18 mouse cellular contexts compared by ENCODE assay signal in genomic region chr3:156736335-156736734, GRCm38 (mm10).
DNase-seq lines count a peak whose midpoint lies in the region; ATAC-seq and TF ChIP-seq lines count a peak whose summit lies in the region.
"Had no signal": no experiment of that assay in that cellular context is flagged by ENCODE, and none has a peak within 500 bp of the region (broad histone marks: within the 10 kb centered on the region; RNA-seq: fewer than 3 reads in every experiment).

No protein-coding gene starts in this region.

- H3K9me3 ChIP-seq in heart, embryonic 15.5 days (replicated peaks) = no peaks in the 10 kb centered on the region
- no peaks in the 10 kb centered on the region for H3K9me3 ChIP-seq in liver, embryonic 11.5 days (ENCODE audit: control insufficient read depth, low read length)
- no peaks in the 10 kb centered on the region for H3K9me3 ChIP-seq in stomach, embryonic 15.5 days
- no peaks in the 10 kb centered on the region for H3K9me3 ChIP-seq in stomach, postnatal 0 days (ENCODE audit: control insufficient read depth, low read length)
- no peaks in the 10 kb centered on the region for H3K9me3 ChIP-seq in stomach, embryonic 16.5 days (replicated peaks; ENCODE audit: control insufficient read depth, low read length)
- H3K9me3 ChIP-seq: embryonic facial prominence, embryonic 13.5 days; liver, embryonic 15.5 days had no signal

- no peak for DNase-seq in heart, adult 11 months
- no peak for DNase-seq in liver, embryonic 11.5 days (ENCODE audit: low spot score)
- no peak for DNase-seq in liver
- no peak for DNase-seq in stomach, postnatal 0 days (ENCODE audit: low spot score)
- no peak for DNase-seq in urinary bladder, postnatal 4 days (ENCODE audit: low spot score in 2 of 2)
- DNase-seq: adrenal gland, postnatal 36 days; cerebellum, adult 8-10 months; gastrocnemius, postnatal 10 days; heart, adult 2 months; heart, postnatal 14 days; lung, postnatal 14 days; retina, postnatal 1 day; right cerebral cortex, postnatal 4 days had no signal

- 0 out of 2 replicates have a peak, but pooled peaks have one; percentile 43 for ATAC-seq in heart, embryonic 15.5 days (replicated peaks; ENCODE audit: insufficient number of reproducible peaks, insufficient read depth, low FRiP score, low read depth)
- ATAC-seq in liver, embryonic 11.5 days (replicated peaks; ENCODE audit: low FRiP score) = 0 out of 2 replicates have a peak, but pooled peaks have one; percentile 15
- peak; percentile 50; the same call in 1 of the 2 replicates for ATAC-seq in stomach, embryonic 15.5 days (ENCODE audit: insufficient read depth, low FRiP score, low read depth)
- no peak for ATAC-seq in stomach, postnatal 0 days (ENCODE audit: low FRiP score, low TSS enrichment)
- peak; percentile 29; the same call in 1 of the 2 replicates for ATAC-seq in stomach, embryonic 16.5 days (ENCODE audit: insufficient read depth, low FRiP score)

- H3K4me3 ChIP-seq in heart, embryonic 15.5 days = no peak overlapping the region
- no peak overlapping the region for H3K4me3 ChIP-seq in liver, embryonic 11.5 days (ENCODE audit: low read depth, low read length)
- H3K4me3 ChIP-seq in stomach, embryonic 15.5 days (replicated peaks) = no peak overlapping the region
- no peak overlapping the region for H3K4me3 ChIP-seq in stomach, postnatal 0 days (ENCODE audit: low read depth, low read length)
- H3K4me3 ChIP-seq in stomach, embryonic 16.5 days (replicated peaks; ENCODE audit: low read length) = no peak overlapping the region
- H3K4me3 ChIP-seq: embryonic facial prominence, embryonic 13.5 days; heart, adult 2 months; liver, embryonic 15.5 days had no signal

- H3K9ac ChIP-seq in heart, embryonic 15.5 days = no peak overlapping the region
- H3K9ac ChIP-seq in liver, embryonic 11.5 days (ENCODE audit: low read depth, low read length) = no peak overlapping the region
- no peak overlapping the region for H3K9ac ChIP-seq in stomach, embryonic 15.5 days
- H3K9ac ChIP-seq in stomach, postnatal 0 days (ENCODE audit: low read length) = no peak overlapping the region
- H3K9ac ChIP-seq in stomach, embryonic 16.5 days (ENCODE audit: low read length) = no peak overlapping the region
- H3K9ac ChIP-seq: embryonic facial prominence, embryonic 13.5 days; liver, embryonic 15.5 days had no signal

- H3K4me2 ChIP-seq in heart, embryonic 15.5 days = no peak overlapping the region
- H3K4me2 ChIP-seq in liver, embryonic 11.5 days = no peak overlapping the region
- H3K4me2 ChIP-seq in stomach, embryonic 15.5 days = no peak overlapping the region
- no peak overlapping the region for H3K4me2 ChIP-seq in stomach, postnatal 0 days (replicated peaks; ENCODE audit: low read depth)
- H3K4me2 ChIP-seq in stomach, embryonic 16.5 days (ENCODE audit: low read depth, low read length) = no peak overlapping the region
- H3K4me2 ChIP-seq: embryonic facial prominence, embryonic 13.5 days; liver, embryonic 15.5 days had no signal

- no peaks in the 10 kb centered on the region for H3K36me3 ChIP-seq in heart, embryonic 15.5 days
- no peaks in the 10 kb centered on the region for H3K36me3 ChIP-seq in liver, embryonic 11.5 days (ENCODE audit: control insufficient read depth, insufficient read depth, low read length)
- H3K36me3 ChIP-seq in stomach, embryonic 15.5 days = no peaks in the 10 kb centered on the region
- H3K36me3 ChIP-seq in stomach, postnatal 0 days (ENCODE audit: control insufficient read depth, insufficient read depth, low read length) = no peaks in the 10 kb centered on the region
- no peaks in the 10 kb centered on the region for H3K36me3 ChIP-seq in stomach, embryonic 16.5 days (ENCODE audit: control insufficient read depth, insufficient read depth, low read length)
- H3K36me3 ChIP-seq: embryonic facial prominence, embryonic 13.5 days; liver, embryonic 15.5 days had no signal

- no peak for TF ChIP-seq CTCF in stomach, postnatal 0 days (IDR thresholded peaks at IDR 0.05; ENCODE audit: low read depth)

- TF ChIP-seq EP300 in stomach, postnatal 0 days (optimal IDR thresholded peaks at IDR 0.05) = no peak

- no peaks in the 10 kb centered on the region for H3K4me1 ChIP-seq in heart, embryonic 15.5 days (replicated peaks)
- H3K4me1 ChIP-seq in liver, embryonic 11.5 days (replicated peaks; ENCODE audit: control insufficient read depth, insufficient read depth, low read length) = no peaks in the 10 kb centered on the region
- H3K4me1 ChIP-seq in stomach, embryonic 15.5 days = no peaks in the 10 kb centered on the region
- no peaks in the 10 kb centered on the region for H3K4me1 ChIP-seq in stomach, postnatal 0 days (replicated peaks; ENCODE audit: control insufficient read depth, insufficient read depth)
- H3K4me1 ChIP-seq in stomach, embryonic 16.5 days (ENCODE audit: control insufficient read depth, insufficient read depth, low read length) = no peaks in the 10 kb centered on the region
- H3K4me1 ChIP-seq: embryonic facial prominence, embryonic 13.5 days; liver, embryonic 15.5 days had no signal

- no peaks in the 10 kb centered on the region for H3K27me3 ChIP-seq in heart, embryonic 15.5 days
- no peaks in the 10 kb centered on the region for H3K27me3 ChIP-seq in liver, embryonic 11.5 days (replicated peaks; ENCODE audit: control insufficient read depth, insufficient read depth, low read length)
- no peaks in the 10 kb centered on the region for H3K27me3 ChIP-seq in stomach, embryonic 15.5 days (replicated peaks)
- no peaks in the 10 kb centered on the region for H3K27me3 ChIP-seq in stomach, postnatal 0 days (ENCODE audit: control insufficient read depth, insufficient read depth, low read length)
- no peaks in the 10 kb centered on the region for H3K27me3 ChIP-seq in stomach, embryonic 16.5 days (ENCODE audit: control insufficient read depth, insufficient read depth, low read length)
- H3K27me3 ChIP-seq: embryonic facial prominence, embryonic 13.5 days; liver, embryonic 15.5 days had no signal

- no peak overlapping the region for H3K27ac ChIP-seq in heart, embryonic 15.5 days
- H3K27ac ChIP-seq in liver, embryonic 11.5 days (ENCODE audit: low read depth, low read length) = no peak overlapping the region
- H3K27ac ChIP-seq in stomach, embryonic 15.5 days = no peak overlapping the region
- H3K27ac ChIP-seq in stomach, postnatal 0 days (replicated peaks) = no peak overlapping the region
- no peak overlapping the region for H3K27ac ChIP-seq in stomach, embryonic 16.5 days (ENCODE audit: low read length)
- H3K27ac ChIP-seq: embryonic facial prominence, embryonic 13.5 days; heart, adult 2 months; liver, embryonic 15.5 days had no signal
